Mouse (Mus musculus) induced T-regulatory cell, adult 2 months (primary cell): ENCODE measurements around the gene Usp22.
"Not testable (repeated sequence)": the region's sequence is repeated elsewhere in the genome, so short reads cannot be mapped to it uniquely, and the experiment has no call there.

Experiments used
- DNase-seq: peaks from one replicate; pipeline ENCODE4 v3.0.0-alpha.2; 2012; ENCODE audit warnings: low read depth

The Usp22 gene

DNA sequence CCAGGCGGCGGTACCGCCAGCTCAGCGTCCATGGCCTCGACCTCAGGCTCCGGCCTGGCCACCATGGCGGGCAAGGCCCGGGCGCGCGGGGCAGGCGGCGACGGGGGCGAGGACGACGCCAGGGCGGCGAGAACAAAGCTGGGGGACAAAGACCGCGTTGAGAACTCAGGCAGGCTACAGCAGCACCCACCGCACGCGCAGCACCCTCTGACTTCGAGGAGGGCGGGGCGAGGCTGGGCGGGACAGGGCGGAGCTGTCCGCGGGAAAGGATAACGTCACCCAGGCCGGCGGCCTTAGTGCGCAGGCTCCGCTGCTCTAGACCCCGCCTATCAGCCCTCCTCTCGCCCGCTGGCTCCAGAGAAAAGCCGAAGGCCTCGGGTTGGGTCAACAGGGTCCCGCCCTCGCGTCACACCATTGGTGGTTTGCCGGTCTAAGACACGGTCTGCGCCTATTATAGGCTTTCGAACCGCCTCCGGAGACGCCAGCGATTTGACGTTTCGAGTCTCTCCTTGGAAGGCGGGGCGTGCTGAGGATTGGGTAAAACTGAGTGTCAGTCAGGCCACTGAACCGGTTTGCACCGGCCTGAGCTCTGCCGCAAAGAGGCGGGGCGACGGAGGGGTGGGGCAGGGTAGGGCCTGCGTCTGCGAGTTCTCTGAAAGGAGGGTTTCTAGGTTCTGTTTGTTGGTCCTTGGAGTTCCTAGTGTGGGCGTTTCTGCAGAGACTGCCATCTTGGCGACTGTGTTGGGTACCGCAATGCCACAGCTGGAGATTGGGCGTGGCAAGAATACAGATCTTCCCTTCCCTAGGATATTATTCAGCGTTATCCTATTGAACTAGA, at the start of gene Usp22:
TSS of gene Usp22 (minus strand) at position 235 of the 838 bp plus-strand sequence.
- DNase-seq, result peak; percentile 100

- no peak for DNase-seq
These were observed 49.4 kb upstream of the Usp22 start for GRCm38 (mm10) chr11:61224234-61224744.

DNA sequence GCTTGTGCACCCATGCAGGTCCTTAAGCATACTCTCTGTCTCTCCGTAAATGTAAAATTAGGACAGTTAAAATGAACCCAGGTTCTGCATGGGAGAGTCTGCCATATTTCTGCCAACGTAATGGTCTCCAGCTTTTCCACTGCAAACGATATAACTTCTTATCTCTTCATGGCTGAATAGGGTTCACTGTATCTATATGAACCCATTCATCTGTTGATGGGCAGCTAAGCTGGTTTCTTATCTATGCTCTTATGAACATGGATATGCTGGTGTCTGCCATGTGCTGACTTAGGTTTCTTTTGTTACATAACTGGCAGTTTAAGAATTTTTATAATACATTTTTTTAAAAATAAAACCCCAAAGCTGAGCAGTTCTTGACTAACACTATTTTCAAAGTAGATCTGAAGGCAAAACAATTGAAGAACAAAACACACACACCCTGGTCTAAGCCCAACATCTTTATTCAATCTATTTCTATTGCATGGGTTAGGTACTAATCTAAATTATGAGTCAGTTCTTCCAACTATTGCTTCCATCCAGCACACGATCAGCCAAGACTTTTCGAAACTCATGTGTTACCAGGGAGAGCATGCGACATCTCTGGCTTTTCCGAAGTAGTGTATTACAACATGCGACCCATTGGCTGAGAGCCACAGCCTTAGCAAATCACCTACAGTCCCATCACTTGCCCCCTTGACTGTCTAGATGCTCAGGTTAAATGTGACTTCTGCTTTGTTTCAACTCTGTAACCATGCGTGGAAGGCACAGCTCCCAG, 48.3 kb upstream of the Usp22 start:
- no peak for DNase-seq

DNA sequence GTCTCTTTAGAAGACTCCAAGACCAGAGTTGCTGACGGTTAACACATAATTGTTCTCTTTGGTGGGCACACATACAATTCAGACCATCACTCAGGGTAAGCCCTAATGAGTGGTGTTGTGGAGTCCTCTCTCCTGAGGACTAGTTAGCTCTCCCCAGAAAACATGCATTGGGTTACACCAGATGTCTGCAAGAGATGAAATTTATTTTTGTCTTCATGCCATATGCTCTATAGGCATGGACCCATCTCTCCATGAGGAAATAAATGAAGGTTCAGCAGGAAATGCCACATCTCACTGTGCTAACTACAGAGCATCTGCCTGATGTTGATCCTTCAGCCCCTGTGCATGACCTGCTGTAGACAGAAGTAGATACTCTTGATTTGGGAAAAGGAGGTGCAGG, 47.2 kb upstream of the Usp22 start:
- DNase-seq, result no peak

- DNase-seq, result peak; percentile 5
These were observed 45.5 kb upstream of the Usp22 start for GRCm38 (mm10) chr11:61220156-61220881.

GRCm38 (mm10) chr11:61215936-61216335, 41.1 kb upstream of the Usp22 start:
- no peak for DNase-seq

GRCm38 (mm10) chr11:61212102-61212501, 37.2 kb upstream of the Usp22 start:
- peak; percentile 35 for DNase-seq

- DNase-seq, result no peak
These were observed 33.5 kb upstream of the Usp22 start for GRCm38 (mm10) chr11:61208316-61208715.

DNA sequence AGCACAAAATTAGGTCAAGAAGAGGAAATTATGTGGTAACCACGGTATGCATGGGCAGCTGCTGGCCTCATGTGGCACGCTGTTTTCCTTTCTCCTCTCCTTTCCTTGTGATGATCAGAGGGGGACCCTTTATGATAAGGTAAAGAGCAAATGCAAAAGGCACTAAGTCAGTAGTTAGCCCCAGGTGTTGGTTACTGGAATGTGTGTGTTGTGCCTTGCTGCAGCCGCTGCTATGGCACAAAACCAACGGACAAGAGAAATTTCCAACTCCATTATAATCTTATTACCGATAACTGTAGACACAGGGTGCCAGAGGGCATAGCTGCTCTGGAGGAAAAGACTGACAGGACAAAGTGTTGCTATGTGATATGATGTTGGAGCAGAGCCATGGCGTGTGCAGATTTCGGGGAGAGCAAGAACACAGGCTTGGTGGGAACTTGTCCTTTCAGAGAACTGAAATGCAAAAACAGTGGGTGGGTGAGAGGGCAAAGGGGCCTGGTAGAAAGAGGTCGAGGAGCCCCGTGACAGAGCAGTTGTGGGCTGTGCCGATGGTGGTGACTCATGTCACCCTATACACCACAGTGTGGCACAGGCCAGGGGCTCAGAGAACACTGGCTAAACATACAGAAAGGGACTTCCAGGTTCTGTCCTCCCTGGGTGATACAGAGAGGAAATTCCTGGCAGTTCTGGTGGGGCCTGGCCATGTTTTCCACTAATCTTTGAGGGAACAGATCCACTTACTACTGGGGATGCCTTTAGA, 32.8 kb upstream of the Usp22 start, which contains the start of gene Aldh3a1:
TSS of gene Aldh3a1 (plus strand) at position 51 of the 760 bp plus-strand sequence.
- DNase-seq, result no peak

DNA sequence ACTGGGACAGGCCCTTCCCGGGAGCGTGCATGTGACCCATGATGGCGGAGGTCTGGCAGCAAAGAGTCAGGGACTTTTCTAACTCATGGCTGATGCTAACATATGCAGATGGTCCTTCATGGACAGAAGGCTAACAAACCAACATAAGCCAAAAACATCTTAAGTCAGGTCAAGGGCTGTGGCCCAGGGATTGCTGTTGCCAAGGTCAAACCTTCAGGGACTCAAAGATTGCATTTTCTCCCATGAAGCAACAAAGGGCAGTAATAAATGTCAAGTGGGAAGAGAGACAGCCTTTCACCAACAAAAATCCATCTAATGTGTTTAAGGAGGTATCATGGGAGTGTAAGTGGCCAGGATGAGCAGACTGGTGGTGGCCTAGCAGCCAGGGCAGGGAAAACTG, 31.3 kb upstream of the Usp22 start:
- no peak for DNase-seq

- DNase-seq, result no peak
These were observed 30.5 kb upstream of the Usp22 start for GRCm38 (mm10) chr11:61205167-61205950.

DNA sequence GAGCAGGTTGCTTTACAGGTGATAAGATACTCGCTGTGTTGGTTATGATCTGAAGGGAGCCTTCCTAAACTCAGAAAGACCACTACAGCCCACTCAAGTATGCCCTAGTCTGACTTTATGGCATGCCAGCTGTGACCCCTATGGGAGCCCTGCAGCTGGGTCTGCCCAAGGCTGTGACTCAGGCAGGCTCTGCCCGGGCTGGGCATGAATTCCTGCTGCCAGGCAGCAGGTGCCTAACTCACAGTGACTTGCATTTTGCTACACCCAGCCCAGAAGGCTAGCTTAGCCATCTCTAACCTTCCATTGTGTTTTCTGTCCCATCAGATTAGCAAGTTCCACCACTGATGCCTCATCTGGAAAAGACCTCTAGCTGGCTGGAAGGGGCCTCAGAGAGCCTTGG, 28.0 kb upstream of the Usp22 start:
- DNase-seq, result no peak

DNA sequence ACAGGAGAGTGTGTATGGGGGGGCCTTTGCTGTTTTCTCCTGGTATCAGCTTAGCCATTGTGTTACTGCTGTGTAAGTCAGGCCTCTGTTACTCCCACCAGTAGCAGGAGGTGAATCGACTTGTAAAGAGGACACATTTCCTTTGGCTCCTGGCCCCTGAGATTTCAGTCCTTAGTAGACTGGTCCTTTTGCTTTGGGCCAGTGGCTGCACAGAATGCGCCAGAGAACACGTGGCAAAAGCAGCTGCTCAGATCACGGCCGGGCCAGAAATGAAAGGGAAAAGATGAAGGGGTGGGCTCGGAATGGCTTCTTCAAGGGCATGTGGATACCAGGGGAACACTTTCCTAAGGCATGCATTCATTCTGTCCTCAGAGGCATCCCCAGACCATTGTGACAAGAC, 27.3 kb upstream of the Usp22 start:
- DNase-seq, result no peak

DNA sequence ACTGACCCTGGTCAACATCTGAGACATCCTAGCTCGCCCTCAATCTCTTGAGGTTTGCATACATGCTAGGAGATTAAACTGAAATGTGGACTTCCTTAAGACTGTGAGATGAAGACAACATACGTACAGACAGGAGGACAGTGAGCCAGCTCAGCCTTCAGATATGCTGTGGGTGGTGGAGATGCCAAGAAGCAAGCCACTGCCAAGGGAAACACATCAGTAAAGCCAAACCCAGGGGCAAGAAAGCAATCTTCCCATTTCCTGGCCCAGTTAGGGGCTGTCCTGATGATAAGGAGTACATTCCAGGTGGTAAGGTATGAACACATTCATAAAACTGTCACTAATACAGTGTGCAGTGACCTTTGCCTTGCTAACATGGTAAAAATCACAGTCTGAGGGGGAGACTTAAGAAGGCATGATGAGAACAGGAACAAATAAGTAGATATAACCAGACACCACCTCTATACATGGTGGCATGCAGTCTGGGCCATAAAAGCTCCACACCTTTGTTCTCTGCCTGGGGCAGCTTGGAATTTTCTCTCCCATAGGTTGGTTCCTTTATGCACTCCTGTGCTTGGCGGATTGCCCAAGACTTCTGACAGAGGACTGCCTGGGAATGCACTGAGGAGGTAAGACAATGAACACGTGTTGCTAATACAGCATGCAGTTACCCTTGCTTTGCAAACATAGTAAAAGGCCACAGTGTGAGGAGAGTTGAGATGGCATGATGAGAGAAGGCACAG, 24.9 kb upstream of the Usp22 start:
- DNase-seq, result no peak

GRCm38 (mm10) chr11:61197935-61198334, 23.1 kb upstream of the Usp22 start:
- no peak for DNase-seq

- DNase-seq, result no peak
These were observed 21.9 kb upstream of the Usp22 start for GRCm38 (mm10) chr11:61196616-61197353.

GRCm38 (mm10) chr11:61193392-61193791, 18.5 kb upstream of the Usp22 start:
- DNase-seq, result peak; percentile 84

DNA sequence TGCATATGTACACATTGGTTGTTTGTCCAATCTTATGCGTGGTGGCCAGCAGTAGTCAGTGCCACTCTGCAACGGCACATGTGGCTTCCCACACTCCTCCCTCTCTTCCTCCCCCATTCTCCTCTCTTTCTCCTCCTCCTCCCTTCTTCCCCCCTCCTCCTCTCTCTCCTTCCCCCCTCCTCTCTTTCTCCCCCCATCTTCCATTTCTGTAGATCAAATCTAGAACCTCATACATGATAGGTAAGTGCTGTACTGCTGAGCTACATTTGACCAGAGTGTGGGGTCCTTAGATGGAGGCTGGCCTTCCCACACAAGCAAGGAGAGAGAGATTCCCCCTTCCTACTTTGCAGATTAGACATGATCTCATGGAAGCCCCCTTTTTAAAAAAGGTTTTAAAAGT, 17.9 kb upstream of the Usp22 start:
- DNase-seq, result no peak

GRCm38 (mm10) chr11:61192123-61192522, 17.3 kb upstream of the Usp22 start:
- DNase-seq, result not testable (repeated sequence)
